Mouse (Mus musculus) ES-E14 (cell line): ENCODE measurements around the gene Fam229b. TPM values are rescaled to one million over a fixed set of nuclear protein-coding genes. Genes with fewer than 3 reads are reported as not detected.

Experiments used
- DNase-seq: peaks from one replicate; pipeline ENCODE4 v3.0.0-alpha.2; 2013; ENCODE audit warnings: low read depth, low spot score
- H3K27ac ChIP-seq: 2 replicates; pipeline ENCODE4 v1.5.1; 2012; ENCODE audit warnings: low read depth, mild to moderate bottlenecking, low read length, moderate library complexity, mixed read lengths; ENCODE audit not compliant: poor library complexity, insufficient read depth, severe bottlenecking
- H3K36me3 ChIP-seq: 2 replicates; pipeline ENCODE4 v1.6.1; 2012; ENCODE audit warnings: mild to moderate bottlenecking, low read length, moderate library complexity, mixed read lengths; ENCODE audit not compliant: control insufficient read depth, poor library complexity, insufficient read depth, severe bottlenecking
- H3K4me1 ChIP-seq, 2 experiments: fragments of 150-350 bp in 1 of 2; sonication (generic) in 1 of 2; 2 replicates each; pipeline ENCODE4 v1.6.1; 2012; ENCODE audit warnings: low read length in 2 of 2, mild to moderate bottlenecking in 1 of 2, mixed read lengths in 1 of 2; ENCODE audit not compliant: control insufficient read depth in 2 of 2, insufficient read depth in 2 of 2, poor library complexity in 1 of 2
- H3K4me3 ChIP-seq, 2 experiments: fragments of 150-350 bp in 1 of 2; sonication (generic) in 1 of 2; 2 replicates each; pipeline ENCODE4 v1.5.1; 2012; ENCODE audit warnings: low read length in 2 of 2, low read depth in 1 of 2, mild to moderate bottlenecking in 1 of 2, mixed read lengths in 1 of 2; ENCODE audit not compliant: insufficient read depth in 1 of 2, poor library complexity in 1 of 2, severe bottlenecking in 1 of 2
- H3K9ac ChIP-seq: 2 replicates; pipeline ENCODE4 v1.6.1; 2012; ENCODE audit warnings: low read depth, mild to moderate bottlenecking, low read length, mixed read lengths; ENCODE audit not compliant: poor library complexity, insufficient read depth, severe bottlenecking
- H3K9me3 ChIP-seq: fragments of 150-350 bp; sonication (generic); 2 replicates; pipeline ENCODE4 v1.6.1; 2012; ENCODE audit warnings: low read depth, mild to moderate bottlenecking, low read length; ENCODE audit not compliant: control insufficient read depth, insufficient read depth
- CHD2 ChIP-seq: IDR thresholded peaks from 2 replicates; pipeline ENCODE4 v1.6.1; 2014; ENCODE audit warnings: mild to moderate bottlenecking, low read depth, low read length, inconsistent platforms
- HCFC1 ChIP-seq: IDR thresholded peaks from 2 replicates; pipeline ENCODE4 v1.6.1; 2012; ENCODE audit warnings: low read length, inconsistent platforms, borderline replicate concordance; ENCODE audit not compliant: insufficient read depth
- MAFK ChIP-seq: IDR thresholded peaks from 2 replicates; pipeline ENCODE4 v1.6.1; 2014; ENCODE audit warnings: mild to moderate bottlenecking, low read depth, low read length, inconsistent platforms; ENCODE audit not compliant: insufficient read depth
- ZC3H11A ChIP-seq: IDR thresholded peaks from 2 replicates; pipeline ENCODE4 v1.6.1; 2012; ENCODE audit warnings: low read depth, mild to moderate bottlenecking, inconsistent platforms, low read length, borderline replicate concordance
- ZNF384 ChIP-seq: IDR thresholded peaks from 2 replicates; pipeline ENCODE4 v1.6.1; 2012; ENCODE audit warnings: low read depth, low read length, inconsistent platforms
- in situ Hi-C, 2 experiments: fragments of 600-800 bp; cut with MboI; formaldehyde crosslinking; loops; one replicate each; pipeline ENCODE4 v1.15.1; 2025; ENCODE audit warnings: low sequenced_read_pairs in 2 of 2, inconsistent platforms in 1 of 2; ENCODE audit not compliant: unreplicated experiment in 2 of 2
- total RNA-seq: library from RNA; depleted of rRNA; stranded (reverse); fragments of 300-350 nt; gene quantifications from 2 replicates; pipeline ENCODE4 v1.2.3, GENCODE M21; 2012

Gene Fam229b
- total RNA-seq, 1 experiment = 5.0 TPM

DNA sequence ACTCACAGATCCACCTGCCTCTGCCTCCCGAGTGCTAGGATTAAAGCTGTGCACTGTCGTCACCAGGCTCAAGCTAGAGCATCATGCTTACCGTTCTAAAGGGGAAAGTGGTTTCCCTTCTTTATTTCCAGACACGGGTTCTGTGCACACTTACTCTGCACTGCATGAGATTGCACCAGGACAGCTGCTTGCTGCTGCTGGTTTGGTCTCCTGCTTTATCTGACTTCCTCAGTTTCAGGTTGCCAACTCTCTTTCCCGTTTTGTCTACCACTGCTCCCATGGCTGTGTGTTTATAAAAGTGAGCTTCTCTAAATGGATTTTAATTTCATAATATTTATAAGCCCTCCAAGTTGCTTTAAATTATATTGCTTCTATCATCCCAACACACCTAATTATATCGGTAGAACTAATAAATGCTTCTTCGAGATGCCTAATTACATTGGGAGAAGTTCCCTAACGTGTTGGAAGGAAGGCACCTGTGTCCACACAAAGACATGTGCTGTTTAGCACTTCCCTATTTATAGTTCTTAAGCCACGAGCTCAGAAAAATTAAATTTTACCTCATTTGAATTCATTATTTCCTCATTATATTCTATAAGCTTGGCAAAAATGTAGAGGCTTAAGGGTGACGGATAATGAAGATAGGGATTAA is 24.8 kb downstream of the Fam229b start:
- Histone ChIP-seq H3K4me3 (no peak overlapping the region), H3K27ac (no peak overlapping the region), H3K4me1 (peaks cover 0 to 20% of the 10 kb centered on the region in 2 experiments; a peak in 3 of 4 replicates), H3K9me3 (no peaks in the 10 kb centered on the region), H3K9ac (no peak overlapping the region), H3K36me3 (no peaks in the 10 kb centered on the region)
- in situ Hi-C loops = no loop called here
- TF ChIP-seq MAFK = no peak
- no peak for TF ChIP-seq ZNF384
- TF ChIP-seq ZC3H11A = no peak
- TF ChIP-seq CHD2 = no peak
- no peak for TF ChIP-seq HCFC1
- no peak for DNase-seq

DNA sequence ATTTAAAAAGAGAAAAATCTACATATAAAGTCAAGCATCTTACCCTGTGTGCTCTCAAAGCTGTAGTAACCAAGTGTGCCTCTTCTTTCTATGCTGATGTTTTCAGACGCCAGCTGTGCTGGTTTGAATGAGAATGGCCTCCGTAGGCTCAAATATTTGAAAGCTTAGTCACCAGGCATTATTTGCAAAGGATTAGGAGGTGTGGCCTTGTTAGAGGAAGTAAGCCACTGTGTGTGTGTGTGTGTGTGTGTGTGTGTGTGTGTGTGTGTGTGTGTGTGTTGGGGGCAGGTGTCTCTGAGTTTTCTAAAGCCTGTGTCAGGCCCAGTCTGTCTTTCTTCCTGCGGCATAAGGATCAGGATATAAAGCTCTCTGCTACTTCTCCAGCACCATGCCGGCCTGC is 26.8 kb downstream of the Fam229b start:
- TF ChIP-seq CHD2 = peak; percentile 48; the same call in 1 of the 2 replicates
- TF ChIP-seq MAFK = no peak
- TF ChIP-seq HCFC1 = no peak
- in situ Hi-C loops = no loop called here
- H3K36me3 ChIP-seq = no peaks in the 10 kb centered on the region
- no peaks in the 10 kb centered on the region for H3K9me3 ChIP-seq
- peaks cover 0 to 20% of the 10 kb centered on the region in 2 experiments; a peak in 3 of 4 replicates for H3K4me1 ChIP-seq
- H3K27ac ChIP-seq = 0 out of 2 replicates have a peak overlapping the region, but pooled peaks have one; percentile 5
- H3K9ac ChIP-seq = no peak overlapping the region
- DNase-seq = peak; percentile 54
- no peak overlapping the region for H3K4me3 ChIP-seq

- Histone ChIP-seq H3K4me3 (no peak overlapping the region), H3K4me1 (peaks cover 0 to 20% of the 10 kb centered on the region in 2 experiments; a peak in 3 of 4 replicates), H3K9me3 (no peaks in the 10 kb centered on the region), H3K27ac (no peak overlapping the region; the same call in 1 of the 2 replicates), H3K36me3 (no peaks in the 10 kb centered on the region), H3K9ac (no peak overlapping the region)
- DNase-seq = no peak
- no peak for TF ChIP-seq ZC3H11A
- no peak for TF ChIP-seq CHD2
- no peak for TF ChIP-seq ZNF384
- TF ChIP-seq MAFK = no peak
- TF ChIP-seq HCFC1 = no peak
- in situ Hi-C loops = no loop called here
Measured at GRCm38 (mm10) chr10:39106413-39106812, 27.3 kb downstream of the Fam229b start.

DNA sequence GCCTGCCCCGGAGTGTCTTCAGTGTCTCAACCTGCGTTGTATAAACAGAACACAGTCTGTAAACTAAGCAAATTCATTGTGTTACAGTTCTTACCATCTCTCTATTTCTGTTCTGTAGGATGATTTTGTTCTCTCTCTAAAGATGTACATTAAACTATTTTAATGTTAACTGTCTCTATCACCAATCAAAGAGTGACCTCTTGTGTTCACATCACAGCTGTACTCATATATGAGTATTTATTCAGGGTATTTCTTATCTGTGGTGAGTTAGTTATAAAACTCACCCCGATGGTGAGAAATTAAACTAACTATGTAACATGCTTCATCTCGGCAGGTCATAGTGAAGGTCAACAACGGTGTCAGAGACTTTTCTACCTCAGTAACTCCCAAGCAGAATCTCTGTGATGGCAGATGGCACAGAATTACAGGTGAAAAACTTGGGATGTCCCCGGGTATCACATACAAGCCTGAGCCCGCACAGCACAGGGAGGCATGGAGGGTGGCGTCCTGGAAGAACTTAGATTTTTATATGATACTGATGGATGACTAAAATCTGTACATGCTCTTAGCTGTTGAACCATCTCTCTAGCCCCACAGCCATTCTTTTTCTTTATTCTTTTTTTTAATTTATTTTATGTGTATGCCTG is 28.8 kb downstream of the Fam229b start:
- no peak overlapping the region for H3K4me3 ChIP-seq
- H3K9me3 ChIP-seq = no peaks in the 10 kb centered on the region
- H3K27ac ChIP-seq = no peak overlapping the region
- H3K36me3 ChIP-seq = no peaks in the 10 kb centered on the region
- in situ Hi-C loops = no loop called here
- TF ChIP-seq ZC3H11A = no peak
- TF ChIP-seq HCFC1 = no peak
- TF ChIP-seq CHD2 = no peak
- TF ChIP-seq MAFK = no peak
- no peak for TF ChIP-seq ZNF384
- no peak overlapping the region for H3K9ac ChIP-seq
- H3K4me1 ChIP-seq = peaks cover 0 to 17% of the 10 kb centered on the region in 2 experiments; a peak in 3 of 4 replicates
- DNase-seq = no peak

DNA sequence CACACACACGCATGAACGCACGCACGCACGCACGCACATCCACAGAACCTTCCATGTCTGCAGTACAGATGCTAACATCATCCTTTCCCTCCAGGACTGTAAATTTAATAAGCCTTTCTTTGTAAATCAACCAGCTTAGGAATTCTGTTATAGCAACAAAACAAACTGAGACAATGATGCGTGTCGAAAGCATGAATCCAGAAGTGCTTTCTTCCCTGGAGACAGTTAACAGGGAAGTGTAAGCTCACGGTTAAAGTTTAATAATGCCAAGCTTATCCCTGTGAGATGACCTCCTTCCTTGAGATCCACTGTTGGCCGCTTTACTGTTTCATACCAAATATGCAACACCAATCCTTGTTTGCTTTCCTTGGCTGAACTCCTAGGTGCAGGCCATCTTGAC is 35.0 kb downstream of the Fam229b start:
- Histone ChIP-seq H3K4me1 (no peaks in the 10 kb centered on the region), H3K9ac (no peak overlapping the region), H3K27ac (no peak overlapping the region), H3K9me3 (no peaks in the 10 kb centered on the region), H3K4me3 (no peak overlapping the region), H3K36me3 (no peaks in the 10 kb centered on the region)
- in situ Hi-C loops = no loop called here
- TF ChIP-seq ZC3H11A (no peak), MAFK (no peak), ZNF384 (no peak), CHD2 (no peak), HCFC1 (no peak)
- no peak for DNase-seq
